Mouse (Mus musculus): Measurements from ENCODE around the gene Mest.

Gene Mest

DNA sequence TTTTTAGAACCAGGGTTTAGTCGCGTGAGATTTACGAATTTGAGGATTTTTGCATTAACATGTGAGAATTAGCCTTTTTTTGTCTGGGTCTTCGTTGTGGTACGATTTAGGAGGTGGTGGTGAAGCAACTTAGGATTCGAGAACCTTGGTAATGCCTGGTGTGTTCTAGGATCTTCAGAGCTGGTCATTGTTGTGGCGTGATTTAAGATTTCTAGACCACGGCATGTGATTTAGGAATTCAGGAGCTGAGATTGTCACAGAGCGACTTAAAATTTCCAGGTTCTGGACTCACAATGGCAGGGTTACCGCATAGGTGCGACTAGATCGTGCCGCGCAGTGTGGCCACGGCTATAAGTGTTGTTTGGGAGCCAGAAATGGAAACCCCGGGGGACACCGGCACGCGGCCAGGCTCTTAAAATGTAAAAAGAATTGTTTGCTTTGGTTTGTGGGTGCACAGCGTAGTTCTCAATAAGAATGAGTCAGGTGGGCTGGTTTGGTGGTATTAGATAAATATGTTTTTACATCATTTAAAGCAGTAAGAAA lies 15.2 kb downstream of the Mest start:
- DNase-seq (ENCODE audit: low spot score in 2 of 2): no peak

DNA sequence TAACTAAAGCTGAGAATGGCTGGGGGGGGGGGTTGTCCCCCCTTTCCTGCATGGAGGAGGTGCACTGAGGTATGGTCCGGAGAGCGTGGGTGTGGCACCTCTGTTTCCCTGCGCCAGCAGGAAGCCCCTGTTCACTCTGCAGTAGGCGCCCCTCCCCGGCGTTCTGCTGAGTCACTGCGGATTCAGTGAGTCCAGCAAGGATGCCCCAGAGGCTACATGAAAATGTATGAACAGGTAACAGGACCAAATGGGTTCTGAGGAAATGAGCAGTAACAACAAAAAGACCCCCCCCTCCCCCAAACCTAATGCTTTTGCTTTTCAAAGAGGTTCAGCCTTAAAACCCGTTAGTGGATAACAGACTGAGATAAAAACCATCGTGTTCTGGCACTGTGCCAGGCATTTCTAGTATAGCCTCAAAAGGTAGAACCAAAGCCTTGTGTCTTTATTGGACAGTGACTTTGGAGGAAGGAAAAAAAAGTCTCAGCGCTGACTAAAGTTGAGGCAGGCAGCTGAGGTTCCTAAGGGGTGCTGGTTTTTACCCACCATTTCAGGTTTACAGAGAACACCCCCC lies 15.9 kb downstream of the Mest start:
- DNase-seq (ENCODE audit: low spot score in 2 of 2): no peak

DNA sequence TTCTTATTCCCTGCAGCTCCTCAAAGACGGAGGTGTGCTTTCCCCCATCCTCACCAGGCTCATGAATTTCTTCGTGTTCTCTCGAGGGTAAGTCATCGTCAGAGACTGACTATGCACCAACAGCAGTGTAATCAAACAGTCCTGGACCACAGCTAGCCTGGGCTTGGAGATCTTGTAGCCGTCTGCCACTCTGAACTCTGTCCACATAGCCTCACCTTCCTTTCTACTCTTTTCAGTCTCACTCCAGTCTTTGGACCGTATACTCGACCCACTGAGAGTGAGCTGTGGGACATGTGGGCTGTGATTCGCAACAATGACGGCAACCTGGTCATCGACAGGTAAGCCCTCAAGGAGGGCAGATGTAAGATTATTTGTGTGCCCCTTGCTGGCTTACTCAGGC lies 21.5 kb downstream of the Mest start:
- DNase-seq (ENCODE audit: low spot score in 2 of 2): no peak

DNA sequence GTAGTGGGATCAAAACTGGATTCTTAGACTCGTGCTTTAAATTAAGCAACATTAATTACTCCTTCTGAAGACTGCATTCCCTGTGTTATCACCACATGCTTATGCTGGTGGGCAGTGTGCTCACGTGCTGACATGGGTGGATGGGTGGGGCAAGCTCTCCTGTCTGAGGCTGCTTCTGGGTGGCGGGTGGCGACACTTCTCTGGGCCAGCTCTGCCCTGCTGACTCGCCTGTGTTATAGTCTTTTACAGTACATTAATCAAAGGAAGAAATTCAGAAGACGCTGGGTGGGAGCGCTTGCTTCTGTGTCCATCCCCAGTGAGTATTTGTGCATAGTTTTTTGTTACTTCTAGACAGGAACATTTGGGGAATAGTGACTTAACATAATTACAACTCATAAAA lies 22.2 kb downstream of the Mest start:
- no peak for DNase-seq (ENCODE audit: low spot score in 2 of 2)

DNA sequence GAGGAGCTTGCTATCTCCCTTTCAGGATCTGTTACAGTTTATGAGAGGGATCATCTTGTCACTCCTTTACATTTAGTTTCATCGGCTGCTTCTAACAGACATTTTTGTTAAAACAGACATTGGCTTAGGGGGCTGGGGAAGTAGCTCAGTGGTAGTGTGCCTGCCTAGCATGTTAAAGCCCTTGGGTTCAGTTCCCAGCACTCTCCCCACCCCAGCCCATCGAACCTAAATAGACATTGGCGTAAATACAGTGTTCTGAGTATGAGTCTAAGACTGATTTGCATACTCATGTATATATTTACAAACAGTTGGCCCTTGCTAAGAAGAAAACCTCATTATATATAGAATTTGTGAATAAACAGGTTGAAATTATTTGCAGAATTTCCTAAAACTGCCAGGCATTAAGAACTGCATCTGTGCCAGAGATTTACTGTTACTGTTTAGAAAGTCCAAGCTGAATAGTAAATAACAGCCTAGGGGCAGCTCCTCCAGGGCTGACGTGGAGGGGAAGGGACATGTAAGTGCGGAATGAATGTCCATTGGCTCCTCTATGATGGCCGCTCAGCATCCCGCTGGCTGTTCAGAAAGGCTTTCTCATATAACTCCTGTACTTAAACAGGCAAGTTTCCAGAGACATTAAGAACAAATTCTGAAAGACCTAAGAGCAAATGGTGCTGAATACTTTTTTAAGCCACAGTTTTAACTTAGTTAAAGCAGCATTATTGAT lies 24.4 kb downstream of the Mest start:
- DNase-seq (ENCODE audit: low spot score in 2 of 2): no peak

DNA sequence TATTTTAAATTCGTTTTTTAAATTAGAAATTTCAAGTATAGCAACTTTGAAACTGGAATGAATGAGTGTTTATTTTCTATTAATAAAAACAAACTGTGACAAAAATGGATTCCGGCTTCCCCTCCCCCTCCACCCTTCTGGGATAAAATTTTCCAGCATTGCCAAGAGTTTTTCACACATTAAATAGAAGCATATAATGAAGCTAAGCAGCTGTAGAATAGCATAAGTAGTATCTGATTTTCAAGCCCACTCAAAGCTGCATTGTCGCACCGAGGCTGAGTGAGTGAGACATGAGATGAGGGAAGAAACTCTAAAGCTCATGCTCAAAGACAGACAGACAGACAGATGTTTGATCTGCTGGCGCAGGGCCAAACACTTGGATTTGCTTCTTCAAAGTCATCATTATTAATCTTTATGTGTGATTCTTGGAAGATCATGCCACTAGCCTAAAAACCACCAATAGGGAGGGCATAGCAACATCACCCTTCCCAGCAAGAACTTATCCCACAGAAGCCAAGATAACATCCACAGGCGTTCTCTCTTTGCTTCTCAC lies 25.1 kb downstream of the Mest start:
- DNase-seq (ENCODE audit: low spot score in 2 of 2): no peak

DNA sequence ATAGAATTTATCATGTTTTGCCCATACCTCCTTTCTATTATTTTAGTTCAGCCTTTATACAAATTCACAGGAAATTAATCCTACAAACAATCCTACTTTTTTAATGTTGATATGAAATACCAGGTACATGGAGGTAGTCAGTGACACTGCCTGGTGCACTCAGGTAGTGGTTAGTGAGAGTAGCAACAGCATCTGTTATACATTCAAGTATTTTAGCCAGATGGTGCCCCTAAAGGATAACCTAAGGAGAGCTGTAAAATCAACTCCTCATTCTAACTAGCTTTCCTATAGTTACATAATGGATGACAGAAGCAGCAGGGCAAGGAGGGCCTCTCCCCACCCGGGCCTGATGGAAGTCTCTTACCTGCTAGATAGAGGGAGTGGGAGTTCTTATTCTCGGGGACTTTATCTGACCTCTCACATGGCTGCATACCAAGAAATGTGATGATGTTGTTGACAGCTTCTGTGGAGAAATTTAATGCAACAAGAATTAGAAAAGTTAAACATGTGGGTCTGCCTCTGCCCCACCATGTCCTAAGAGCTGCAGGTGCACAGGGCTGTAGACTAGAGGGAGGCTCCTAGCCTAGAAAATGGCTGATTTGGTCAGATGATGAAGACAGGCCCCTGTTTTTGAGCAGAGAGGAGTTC lies 25.8 kb downstream of the Mest start:
- DNase-seq (ENCODE audit: low spot score in 2 of 2): no peak

DNA sequence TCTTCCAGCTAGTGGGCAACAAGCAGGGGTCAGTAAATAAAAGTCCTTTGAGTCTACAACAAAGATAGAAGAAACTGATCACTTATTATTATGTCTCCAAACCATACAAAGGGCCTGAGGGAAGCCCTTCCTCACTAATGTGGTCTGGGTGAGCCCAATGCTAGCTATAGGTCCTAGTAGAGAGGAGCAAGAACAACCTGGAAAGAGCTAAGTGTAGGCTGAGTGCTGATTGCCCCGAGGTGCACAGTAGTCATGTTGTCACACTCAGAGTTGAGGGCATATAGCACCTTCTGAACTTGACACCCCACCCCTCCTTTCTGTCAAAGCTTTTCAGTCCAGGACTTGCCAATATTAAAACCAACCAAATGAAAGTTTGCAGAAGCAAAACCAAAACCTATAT lies 26.5 kb downstream of the Mest start:
- DNase-seq (ENCODE audit: low spot score in 2 of 2): no peak

DNA sequence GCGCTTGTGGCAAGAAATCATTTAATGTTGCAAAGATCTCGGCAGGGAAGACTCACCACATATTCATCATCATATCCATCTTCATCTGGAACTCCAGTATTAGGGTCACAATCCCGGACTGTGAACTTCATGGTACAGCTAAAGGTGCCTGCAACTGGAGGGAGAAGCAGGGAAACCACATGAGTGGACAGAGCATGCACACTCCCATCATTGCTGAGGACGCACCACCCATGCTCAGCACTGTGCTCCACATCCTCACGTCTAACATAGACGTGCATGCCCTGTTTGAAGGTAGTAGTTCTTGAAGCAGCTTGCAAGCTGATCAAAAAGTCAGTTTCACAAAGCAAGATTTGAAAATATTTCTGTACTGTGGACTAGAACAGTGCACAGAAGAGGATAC lies 27.1 kb downstream of the Mest start:
- DNase-seq (ENCODE audit: low spot score in 2 of 2): no peak

DNA sequence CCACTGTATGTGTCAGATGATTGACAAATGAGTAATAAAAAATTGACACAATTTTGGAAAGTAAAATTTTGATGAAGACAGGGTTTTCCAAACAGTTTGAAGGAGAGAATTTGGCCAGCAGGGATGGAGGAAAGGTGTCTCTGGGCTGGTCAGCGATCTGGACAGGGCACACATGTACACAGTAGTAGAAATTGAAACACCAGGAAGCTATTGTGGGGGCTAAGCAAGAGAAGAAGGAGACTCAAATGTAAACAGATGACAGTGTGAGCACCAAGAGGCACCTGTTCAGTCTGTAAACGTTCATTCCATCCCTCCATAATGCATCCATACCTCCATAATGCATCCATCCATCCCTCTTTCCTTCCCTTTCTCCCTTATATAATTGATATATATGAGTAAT lies 27.9 kb downstream of the Mest start:
- no peak for DNase-seq (ENCODE audit: low spot score in 2 of 2)

Measured in natural killer cell, adult 2 months (primary cell).